Mouse (Mus musculus) lung, postnatal 4 days (tissue): ENCODE measurements around the gene Dab2ip.

Source experiments
- DNase-seq, 2 experiments: peaks; one replicate each; pipeline ENCODE4 v3.0.0; 2021

The Dab2ip gene

GRCm38 (mm10) chr2:35559551-35559835 lies 1.4 kb downstream of the Dab2ip start:
- DNase-seq, result peak in 1 of 2 experiments; percentile 18

- no peak for DNase-seq
These were observed 5.7 kb downstream of the Dab2ip start for GRCm38 (mm10) chr2:35563722-35564121.

GRCm38 (mm10) chr2:35565051-35565836 lies 7.2 kb downstream of the Dab2ip start:
- DNase-seq, result no peak

- no peak for DNase-seq
These were observed 9.1 kb downstream of the Dab2ip start for GRCm38 (mm10) chr2:35566957-35567693.

- DNase-seq, result no peak
These were observed 9.7 kb downstream of the Dab2ip start for GRCm38 (mm10) chr2:35567694-35568149.

GRCm38 (mm10) chr2:35570743-35571142 lies 12.7 kb downstream of the Dab2ip start:
- DNase-seq, result no peak

- DNase-seq, result no peak
These were observed 16.6 kb downstream of the Dab2ip start for GRCm38 (mm10) chr2:35574643-35575042.

- no peak for DNase-seq
These were observed 18.6 kb downstream of the Dab2ip start for GRCm38 (mm10) chr2:35576675-35577074.

GRCm38 (mm10) chr2:35580111-35580510 lies 22.0 kb downstream of the Dab2ip start:
- no peak for DNase-seq

- peak; percentile 82 to 89 for DNase-seq
These were observed 23.7 kb downstream of the Dab2ip start for GRCm38 (mm10) chr2:35581501-35582340.

GRCm38 (mm10) chr2:35582341-35582941 lies 24.4 kb downstream of the Dab2ip start:
- peak; percentile 85 to 92 for DNase-seq

GRCm38 (mm10) chr2:35583406-35583805 lies 25.3 kb downstream of the Dab2ip start:
- peak; percentile 47 to 48 for DNase-seq

GRCm38 (mm10) chr2:35584011-35584410 lies 25.9 kb downstream of the Dab2ip start:
- DNase-seq, result no peak

- peak; percentile 63 to 77 for DNase-seq
These were observed 30.3 kb downstream of the Dab2ip start for GRCm38 (mm10) chr2:35588368-35588767.

- no peak for DNase-seq
These were observed 31.3 kb downstream of the Dab2ip start for GRCm38 (mm10) chr2:35589385-35589784.

- peak; percentile 67 to 79 for DNase-seq
These were observed 31.7 kb downstream of the Dab2ip start for GRCm38 (mm10) chr2:35589800-35590199.

- no peak for DNase-seq
These were observed 34.1 kb downstream of the Dab2ip start for GRCm38 (mm10) chr2:35591961-35592724.

- no peak for DNase-seq
These were observed 34.8 kb downstream of the Dab2ip start for GRCm38 (mm10) chr2:35592725-35593392.

GRCm38 (mm10) chr2:35593889-35594288 lies 35.8 kb downstream of the Dab2ip start:
- DNase-seq, result no peak

GRCm38 (mm10) chr2:35595102-35595501 lies 37.0 kb downstream of the Dab2ip start:
- DNase-seq, result no peak

GRCm38 (mm10) chr2:35595718-35596117 lies 37.7 kb downstream of the Dab2ip start:
- DNase-seq, result peak in 1 of 2 experiments; percentile 73
